Mouse (Mus musculus) stomach, postnatal 0 days (tissue): Measurements from ENCODE around the gene Dlg2.

Experiments used
- CTCF ChIP-seq: IDR thresholded peaks from 2 replicates; pipeline ENCODE4 v1.5.1; 2016; ENCODE audit warnings: antibody characterized with exemption, low read depth, mild to moderate bottlenecking, moderate library complexity
- EP300 ChIP-seq: optimal IDR thresholded peaks from 2 replicates; pipeline ENCODE3; 2016; ENCODE audit warnings: antibody characterized with exemption

DNA sequence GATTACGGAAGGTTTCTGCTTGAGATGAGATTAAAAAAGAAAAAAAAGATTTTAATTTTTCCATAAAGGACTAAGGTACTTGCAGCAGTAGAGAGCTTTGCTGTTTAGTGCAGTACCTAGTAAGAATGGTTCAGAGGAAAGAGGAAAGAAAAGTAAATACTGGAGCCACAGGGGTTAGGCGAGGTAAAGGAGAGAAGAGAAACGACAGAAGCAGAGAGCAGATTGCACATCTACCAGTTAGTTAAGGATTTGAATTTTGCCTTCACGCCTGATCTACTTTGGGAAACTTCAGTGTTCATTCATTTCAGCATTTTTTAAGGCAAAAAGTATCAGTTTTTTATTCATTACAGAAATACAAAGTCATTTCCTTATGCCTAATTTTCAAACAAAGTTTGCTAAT lies 655.7 kb downstream of the Dlg2 start:
- TF ChIP-seq CTCF (no peak), EP300 (no peak)
